Mouse (Mus musculus) lung, postnatal 4 days (tissue): ENCODE data around the gene Gm13278.
A peak's percentile ranks its signal among the peaks of the same experiment; 100 is the strongest.
"Not testable (repeated sequence)": the region's sequence is repeated elsewhere in the genome, so short reads cannot be mapped to it uniquely, and the experiment has no call there.

ENCODE experiments used
- DNase-seq, 2 experiments: peaks; one replicate each; pipeline ENCODE4 v3.0.0; 2021

Gene Gm13278

DNA sequence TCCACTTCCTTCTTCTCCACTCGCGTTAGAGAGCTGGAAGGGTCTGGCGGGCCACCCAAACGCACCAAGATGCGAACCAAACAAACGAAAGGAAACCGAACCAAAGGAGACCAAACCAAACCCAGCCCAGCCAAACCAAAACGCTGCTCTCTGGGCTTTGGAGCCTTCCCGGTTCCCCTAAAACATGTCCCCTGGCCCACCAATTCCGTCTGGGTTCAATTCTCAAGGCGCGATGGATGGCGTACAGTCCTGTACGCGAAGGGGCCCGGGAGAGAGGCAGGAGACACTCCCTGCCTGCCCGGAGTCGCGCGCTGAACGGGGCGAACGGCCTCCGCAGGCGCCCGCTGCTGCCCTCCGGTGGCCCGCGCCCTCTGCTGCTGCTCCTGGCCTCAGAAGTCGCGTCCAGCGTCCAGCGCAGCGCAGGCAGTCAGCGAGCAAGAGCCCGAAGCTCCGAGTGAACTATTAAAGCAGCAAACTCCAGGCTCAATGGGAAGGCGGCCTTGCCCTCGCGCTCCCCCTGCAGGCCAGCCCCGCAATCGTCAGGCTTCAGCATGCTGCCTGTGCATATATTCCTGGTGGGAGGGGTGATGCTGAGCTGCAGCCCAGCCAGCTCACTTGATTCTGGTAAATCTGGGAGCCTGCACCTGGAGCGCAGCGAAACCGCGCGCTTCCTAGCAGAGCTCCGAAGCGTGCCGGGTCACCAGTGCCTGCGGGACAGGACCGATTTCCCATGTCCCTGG, 2.8 kb downstream of the Gm13278 start, which contains the start of gene Gm13275:
Gm13275 (plus strand) TSS at position 552 of the 740 bp plus-strand sequence.
- peak; percentile 77 to 81 for DNase-seq

GRCm38 (mm10) chr4:88797097-88797496, 5.7 kb downstream of the Gm13278 start, which contains the start of gene Gm13279:
TSS of gene Gm13279 (plus strand) at chr4:88797397.
- DNase-seq = not testable (repeated sequence)

DNA sequence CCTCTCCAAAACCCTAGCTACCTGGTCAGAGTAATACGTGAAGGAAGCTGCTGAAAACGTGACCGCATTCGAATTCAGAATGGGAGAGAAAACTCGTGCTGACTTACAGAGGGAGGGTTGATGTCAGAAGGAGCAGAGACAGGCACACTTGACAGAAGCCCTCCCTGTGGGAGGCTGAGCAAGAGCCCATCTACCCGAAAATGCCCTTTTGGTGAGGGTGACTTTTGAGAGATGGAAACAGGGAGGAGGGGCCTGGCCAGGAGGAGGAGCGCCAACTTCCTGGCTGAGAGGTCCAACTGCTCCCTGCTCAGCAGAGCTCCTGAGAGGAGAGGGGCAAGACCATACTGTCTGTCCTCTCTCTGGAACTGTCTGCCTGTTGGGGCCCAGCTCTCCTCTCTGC, 8.0 kb downstream of the Gm13278 start, which contains the start of gene Gm13285:
Gm13285 (plus strand) TSS at position 301 of the 400 bp plus-strand sequence.
- not testable (repeated sequence) for DNase-seq

DNA sequence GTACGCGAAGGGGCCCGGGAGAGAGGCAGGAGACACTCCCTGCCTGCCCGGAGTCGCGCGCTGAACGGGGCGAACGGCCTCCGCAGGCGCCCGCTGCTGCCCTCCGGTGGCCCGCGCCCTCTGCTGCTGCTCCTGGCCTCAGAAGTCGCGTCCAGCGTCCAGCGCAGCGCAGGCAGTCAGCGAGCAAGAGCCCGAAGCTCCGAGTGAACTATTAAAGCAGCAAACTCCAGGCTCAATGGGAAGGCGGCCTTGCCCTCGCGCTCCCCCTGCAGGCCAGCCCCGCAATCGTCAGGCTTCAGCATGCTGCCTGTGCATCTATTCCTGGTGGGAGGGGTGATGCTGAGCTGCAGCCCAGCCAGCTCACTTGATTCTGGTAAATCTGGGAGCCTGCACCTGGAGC, 11.6 kb downstream of the Gm13278 start, which contains the start of gene Gm13287:
Gm13287 (plus strand) TSS at position 301 of the 400 bp plus-strand sequence.
- DNase-seq = not testable (repeated sequence)

- not testable (repeated sequence) for DNase-seq
Measured at GRCm38 (mm10) chr4:88805231-88805630, 13.9 kb downstream of the Gm13278 start, which contains the start of gene Gm13288. TSS of gene Gm13288 (plus strand) at chr4:88805531.

DNA sequence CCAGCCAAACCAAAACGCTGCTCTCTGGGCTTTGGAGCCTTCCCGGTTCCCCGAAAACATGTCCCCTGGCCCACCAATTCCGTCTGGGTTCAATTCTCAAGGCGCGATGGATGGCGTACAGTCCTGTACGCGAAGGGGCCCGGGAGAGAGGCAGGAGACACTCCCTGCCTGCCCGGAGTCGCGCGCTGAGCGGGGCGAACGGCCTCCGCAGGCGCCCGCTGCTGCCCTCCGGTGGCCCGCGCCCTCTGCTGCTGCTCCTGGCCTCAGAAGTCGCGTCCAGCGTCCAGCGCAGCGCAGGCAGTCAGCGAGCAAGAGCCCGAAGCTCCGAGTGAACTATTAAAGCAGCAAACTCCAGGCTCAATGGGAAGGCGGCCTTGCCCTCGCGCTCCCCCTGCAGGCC, 14.4 kb downstream of the Gm13278 start:
- DNase-seq = peak; percentile 55 to 78

GRCm38 (mm10) chr4:88815928-88816327, 24.6 kb downstream of the Gm13278 start, which contains the start of gene Ifna7:
TSS of gene Ifna7 (plus strand) at chr4:88816228.
- DNase-seq = no peak

DNA sequence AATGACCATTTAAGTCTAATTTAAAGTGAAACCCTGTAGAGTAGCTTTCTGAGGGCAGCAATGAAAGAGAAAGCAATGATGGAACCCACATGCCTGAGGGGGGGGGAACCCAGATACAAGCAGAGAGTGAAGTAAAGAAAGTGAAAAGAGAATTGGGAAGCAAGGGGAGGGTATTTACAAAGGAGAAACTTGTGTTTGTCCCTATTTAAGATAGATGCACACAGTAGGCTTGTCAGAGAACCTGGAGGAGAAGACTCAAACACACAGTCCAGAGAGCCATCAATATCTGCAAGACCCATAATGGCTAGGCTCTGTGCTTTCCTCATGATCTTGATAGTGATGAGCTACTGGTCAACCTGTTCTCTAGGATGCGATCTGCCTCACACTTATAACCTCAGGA, 28.3 kb downstream of the Gm13278 start, which contains the start of gene Ifna11:
Ifna11 (plus strand) TSS at position 301 of the 400 bp plus-strand sequence.
- DNase-seq = no peak

- no peak for DNase-seq
Measured at GRCm38 (mm10) chr4:88822995-88823394, 31.6 kb downstream of the Gm13278 start.

DNA sequence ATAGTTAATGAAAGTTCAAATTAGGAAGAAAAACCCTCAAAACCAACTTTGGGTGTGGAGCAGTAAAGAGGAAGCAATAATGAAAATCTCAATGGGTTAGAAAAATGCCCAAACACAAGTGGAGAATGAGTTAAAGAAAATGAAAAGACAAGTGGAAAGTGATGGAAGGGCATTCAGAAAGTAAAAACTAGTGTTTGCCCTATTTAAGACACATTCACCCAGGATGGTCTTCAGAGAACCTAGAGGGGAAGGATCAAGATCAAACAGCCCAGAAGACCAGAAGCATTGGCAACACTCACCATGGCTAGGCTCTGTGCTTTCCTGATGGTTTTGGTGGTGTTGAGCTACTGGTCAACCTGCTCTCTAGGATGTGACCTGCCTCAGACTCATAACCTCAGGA, 35.8 kb downstream of the Gm13278 start, which contains the start of gene Ifna6:
Ifna6 (plus strand) TSS at position 301 of the 400 bp plus-strand sequence.
- DNase-seq = not testable (repeated sequence)

- peak in 1 of 2 experiments; percentile 14 for DNase-seq
Measured at GRCm38 (mm10) chr4:88830523-88830922, 39.2 kb downstream of the Gm13278 start.

DNA sequence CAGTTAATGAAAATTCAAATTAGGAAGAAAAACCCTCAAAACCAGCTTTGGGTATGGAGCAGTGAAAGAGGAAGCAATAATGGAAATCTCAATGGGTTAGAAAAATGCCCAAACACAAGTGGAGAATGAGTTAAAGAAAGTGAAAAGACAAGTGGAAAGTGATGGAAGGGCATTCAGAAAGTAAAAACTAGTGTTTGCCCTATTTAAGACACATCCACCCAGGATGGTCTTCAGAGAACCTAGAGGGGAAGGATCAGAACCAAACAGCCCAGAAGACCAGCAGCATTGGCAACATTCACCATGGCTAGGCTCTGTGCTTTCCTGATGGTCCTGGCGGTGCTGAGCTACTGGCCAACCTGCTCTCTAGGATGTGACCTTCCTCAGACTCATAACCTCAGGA, 43.9 kb downstream of the Gm13278 start, which contains the start of gene Ifna5:
Ifna5 (plus strand) TSS at position 301 of the 400 bp plus-strand sequence.
- not testable (repeated sequence) for DNase-seq

DNA sequence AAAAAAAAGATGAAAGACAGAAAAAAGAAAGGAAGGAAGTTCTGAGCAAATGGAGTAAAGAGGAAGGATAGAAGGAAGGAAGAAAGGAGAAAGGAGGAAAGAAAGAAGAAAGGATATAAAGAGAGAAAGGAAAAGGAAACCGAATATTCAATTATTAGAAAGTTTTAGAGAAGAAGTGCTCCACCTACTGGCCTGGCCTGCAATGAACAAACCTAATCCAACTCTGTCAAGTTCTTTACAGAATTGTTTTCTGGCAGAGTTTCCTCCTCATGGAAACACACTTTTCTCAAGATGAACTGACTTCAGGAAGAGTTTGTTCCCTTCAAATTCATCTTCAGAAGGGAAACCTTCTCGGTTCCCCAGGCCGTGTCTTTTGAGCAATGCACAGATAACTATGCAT, 47.5 kb downstream of the Gm13278 start:
- DNase-seq = no peak

GRCm38 (mm10) chr4:88840058-88840457, 48.7 kb downstream of the Gm13278 start:
- no peak for DNase-seq

DNA sequence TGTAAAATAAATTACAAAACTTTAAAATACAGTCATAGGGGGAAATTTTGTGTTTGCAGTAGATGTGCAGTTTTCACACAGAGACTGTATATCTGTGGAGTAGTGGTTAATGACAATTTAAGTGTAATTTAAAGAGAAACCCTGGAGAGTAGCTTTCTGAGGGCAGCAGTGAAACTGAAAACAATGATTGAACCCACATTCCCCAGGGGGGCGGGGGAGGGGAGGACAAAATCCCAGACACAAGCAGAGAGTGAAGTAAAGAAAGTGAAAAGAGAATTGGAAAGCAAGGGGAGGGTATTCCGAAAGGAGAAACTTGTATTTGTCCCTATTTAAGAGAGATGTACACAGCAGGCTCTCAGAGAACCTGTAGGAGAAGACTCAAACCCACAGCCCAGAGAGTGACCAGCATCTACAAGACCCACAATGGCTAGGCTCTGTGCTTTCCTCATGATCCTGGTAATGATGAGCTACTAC, 50.1 kb downstream of the Gm13278 start, which contains the start of gene Ifna4:
Ifna4 (plus strand) TSS at position 424 of the 474 bp plus-strand sequence.
- DNase-seq = no peak
